Mouse (Mus musculus): ENCODE results near the gene Mpped2.
A peak's percentile ranks its signal among the peaks of the same experiment; 100 is the strongest.

Mpped2 gene

GRCm38 (mm10) chr2:106705664-106706063, 12.6 kb downstream of the Mpped2 start:
- DNase-seq (ENCODE audit: low spot score): no peak

GRCm38 (mm10) chr2:106707136-106707535, 14.1 kb downstream of the Mpped2 start:
- no peak for DNase-seq (ENCODE audit: low spot score)

DNA sequence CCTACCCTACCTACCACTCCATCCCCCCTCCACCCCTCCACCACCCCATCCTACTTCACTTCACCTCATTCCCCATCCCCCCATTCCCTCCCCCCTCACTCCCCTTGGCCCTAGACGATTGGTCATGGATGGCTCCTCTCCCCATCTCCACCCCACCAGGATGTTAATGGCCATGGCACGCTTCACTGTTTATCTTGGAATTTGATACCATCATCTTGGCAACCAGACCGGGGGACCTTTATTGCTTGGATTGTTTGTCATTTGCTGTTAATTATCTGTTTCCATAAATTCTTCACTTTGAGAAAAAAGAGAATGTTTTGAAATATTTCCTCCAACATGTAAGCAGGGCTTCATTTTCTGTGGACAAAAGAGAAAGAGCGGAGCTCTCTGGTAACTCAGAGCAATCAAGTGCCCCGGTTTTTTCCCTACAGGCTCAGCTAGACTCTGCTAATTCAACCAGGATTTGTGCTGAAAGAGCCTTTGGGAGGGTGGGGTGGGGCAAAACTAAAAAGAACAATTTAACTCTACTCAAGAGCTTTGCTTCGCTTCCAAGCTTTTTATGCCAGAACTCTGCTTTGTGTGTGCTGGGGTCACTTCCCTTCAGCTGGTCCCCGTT, 17.9 kb downstream of the Mpped2 start:
- DNase-seq (ENCODE audit: low spot score): no peak

- no peak for DNase-seq (ENCODE audit: low spot score)
Measured at GRCm38 (mm10) chr2:106711506-106711905, 18.4 kb downstream of the Mpped2 start.

DNA sequence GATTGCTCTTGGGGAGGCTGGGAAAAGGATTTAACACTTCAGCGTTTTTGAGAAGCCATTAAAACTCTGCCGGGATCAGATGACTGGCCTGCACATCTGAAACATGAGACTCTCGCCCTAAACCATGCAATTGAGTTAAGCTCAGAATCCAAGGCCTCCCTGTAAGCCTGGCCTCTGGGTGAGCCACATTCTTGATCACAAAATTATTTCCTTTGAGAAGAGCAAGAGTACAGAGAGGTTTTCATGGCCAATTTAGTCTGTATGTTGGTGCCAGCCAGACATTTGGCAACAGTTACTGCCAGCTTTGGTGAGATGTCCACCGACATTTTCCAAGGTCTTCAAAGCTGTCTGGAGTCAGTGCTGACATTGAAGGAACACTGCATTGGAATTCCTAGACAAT, 20.1 kb downstream of the Mpped2 start:
- no peak for DNase-seq (ENCODE audit: low spot score)

GRCm38 (mm10) chr2:106715674-106716364, 22.8 kb downstream of the Mpped2 start:
- peak; percentile 22 for DNase-seq (ENCODE audit: low spot score)

GRCm38 (mm10) chr2:106716365-106716717, 23.3 kb downstream of the Mpped2 start:
- DNase-seq (ENCODE audit: low spot score): no peak

DNA sequence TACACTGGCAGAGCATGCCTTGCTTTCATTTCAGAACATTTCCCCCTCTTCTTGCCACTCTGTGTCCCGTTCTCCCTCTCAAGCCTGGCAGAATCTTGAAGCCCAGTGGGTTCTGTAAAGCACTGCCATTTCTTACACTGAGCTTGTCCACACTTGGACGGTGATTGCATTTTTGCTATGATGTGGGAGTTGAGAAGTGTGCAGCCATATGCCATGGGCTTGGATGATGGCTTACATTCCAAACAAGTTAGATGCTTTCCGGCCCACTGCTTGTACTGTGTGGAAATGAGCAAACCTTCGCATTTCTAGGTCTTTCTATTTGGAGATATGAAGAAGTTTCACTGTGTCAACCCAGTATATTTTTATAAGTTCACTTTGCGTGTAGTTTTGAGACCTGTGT, 25.8 kb downstream of the Mpped2 start:
- no peak for DNase-seq (ENCODE audit: low spot score)

- DNase-seq (ENCODE audit: low spot score): no peak
Measured at GRCm38 (mm10) chr2:106719434-106719833, 26.4 kb downstream of the Mpped2 start.

- DNase-seq (ENCODE audit: low spot score): no peak
Measured at GRCm38 (mm10) chr2:106720644-106721043, 27.6 kb downstream of the Mpped2 start.

GRCm38 (mm10) chr2:106722020-106722419, 29.0 kb downstream of the Mpped2 start:
- no peak for DNase-seq (ENCODE audit: low spot score)

GRCm38 (mm10) chr2:106729951-106730564, 37.0 kb downstream of the Mpped2 start:
- no peak for DNase-seq (ENCODE audit: low spot score)

DNA sequence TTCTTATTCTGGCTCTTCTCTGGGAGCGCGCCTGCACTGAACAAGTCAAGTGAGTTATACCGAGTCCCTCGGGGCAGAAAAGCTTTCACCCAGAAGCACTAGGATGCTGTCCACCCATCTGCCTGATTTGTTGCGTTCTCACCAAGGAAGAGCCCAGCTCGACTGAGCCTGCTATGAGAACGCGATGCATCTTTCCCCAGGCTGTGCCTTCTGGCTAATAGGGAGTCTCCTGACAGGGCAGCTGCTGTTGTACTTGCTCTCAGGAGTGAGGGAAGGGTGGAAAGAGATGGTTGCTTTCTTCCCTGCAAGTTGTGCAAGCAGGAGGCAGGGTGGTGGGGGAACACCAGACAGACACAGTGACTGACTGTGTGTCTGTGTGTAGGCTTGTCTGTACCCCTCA, 37.5 kb downstream of the Mpped2 start:
- peak; percentile 36 for DNase-seq (ENCODE audit: low spot score)

- no peak for DNase-seq (ENCODE audit: low spot score)
Measured at GRCm38 (mm10) chr2:106731478-106731877, 38.4 kb downstream of the Mpped2 start.

DNA sequence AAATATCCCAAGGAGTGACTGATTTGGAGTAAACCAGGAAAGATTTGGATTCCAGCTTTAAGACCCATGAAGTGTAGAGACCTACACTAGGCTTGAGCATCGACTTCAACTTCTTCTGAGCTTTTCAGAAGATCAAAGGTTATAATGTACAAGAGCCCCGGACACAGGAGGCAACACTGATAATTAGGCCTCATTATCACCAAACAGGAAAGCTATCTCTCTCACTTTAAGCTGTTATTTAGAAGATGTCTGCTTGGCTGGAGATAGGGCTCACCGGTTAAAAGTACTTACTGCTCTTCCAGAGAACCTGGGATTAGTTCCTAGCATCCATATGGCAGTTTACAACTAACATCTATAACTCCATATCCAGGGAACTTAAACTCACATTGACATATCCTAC, 39.1 kb downstream of the Mpped2 start:
- no peak for DNase-seq (ENCODE audit: low spot score)

DNA sequence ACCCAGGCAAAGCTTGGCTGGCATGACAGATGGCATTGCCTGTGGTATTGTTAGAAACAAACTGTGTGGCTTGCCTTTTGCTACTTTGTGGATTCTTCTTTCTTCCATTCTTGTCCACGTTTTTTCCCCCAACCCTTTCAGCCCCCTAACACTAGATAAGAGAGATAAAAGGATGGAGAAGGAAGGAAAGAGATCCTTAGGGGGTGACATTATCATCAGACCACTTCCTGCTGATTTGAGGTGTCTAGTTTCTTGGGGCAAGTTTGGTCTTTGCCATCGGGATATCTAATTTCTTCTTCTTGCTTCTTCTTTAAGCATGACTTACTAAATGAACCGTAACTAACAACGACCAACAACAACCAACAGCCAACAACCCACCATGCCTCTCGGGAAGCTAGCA, 40.3 kb downstream of the Mpped2 start:
- DNase-seq (ENCODE audit: low spot score): no peak

DNA sequence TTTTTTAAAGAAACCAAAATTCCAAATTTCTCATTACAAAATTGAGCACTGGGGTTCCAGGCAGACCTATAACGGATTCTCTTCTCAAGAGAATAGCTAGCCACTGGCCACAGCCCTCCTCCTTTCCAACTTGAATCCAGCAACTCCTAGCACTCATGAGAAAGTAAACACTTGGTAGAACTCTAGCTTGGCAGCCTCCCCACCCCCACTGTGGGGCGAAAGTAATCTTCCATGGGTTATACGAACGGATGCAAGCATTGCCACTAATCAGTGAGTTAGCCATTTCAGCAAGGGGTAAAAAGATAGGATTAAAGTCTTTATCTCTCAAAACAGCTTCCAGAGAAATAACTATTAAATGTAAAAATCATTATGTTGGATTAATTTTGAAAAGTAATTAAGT, 40.9 kb downstream of the Mpped2 start:
- no peak for DNase-seq (ENCODE audit: low spot score)

DNA sequence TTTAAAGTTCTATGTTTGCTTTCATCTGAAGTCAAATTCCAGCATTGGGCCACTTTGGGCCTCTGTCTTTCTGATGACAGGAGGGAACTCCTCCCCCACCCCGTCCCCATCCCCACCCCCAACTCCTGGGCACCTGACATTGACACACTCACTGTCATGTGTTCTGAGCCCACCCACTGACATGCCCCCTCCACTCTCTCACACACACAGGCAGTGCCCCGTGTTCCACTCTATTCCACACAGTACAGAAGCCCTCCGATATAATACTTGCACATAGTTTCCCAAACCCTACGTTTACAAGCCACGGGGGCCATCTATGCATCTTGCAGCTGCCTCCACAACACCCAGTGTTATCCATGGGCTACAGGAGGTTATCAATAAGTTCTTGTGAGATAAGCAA, 42.1 kb downstream of the Mpped2 start:
- no peak for DNase-seq (ENCODE audit: low spot score)

DNA sequence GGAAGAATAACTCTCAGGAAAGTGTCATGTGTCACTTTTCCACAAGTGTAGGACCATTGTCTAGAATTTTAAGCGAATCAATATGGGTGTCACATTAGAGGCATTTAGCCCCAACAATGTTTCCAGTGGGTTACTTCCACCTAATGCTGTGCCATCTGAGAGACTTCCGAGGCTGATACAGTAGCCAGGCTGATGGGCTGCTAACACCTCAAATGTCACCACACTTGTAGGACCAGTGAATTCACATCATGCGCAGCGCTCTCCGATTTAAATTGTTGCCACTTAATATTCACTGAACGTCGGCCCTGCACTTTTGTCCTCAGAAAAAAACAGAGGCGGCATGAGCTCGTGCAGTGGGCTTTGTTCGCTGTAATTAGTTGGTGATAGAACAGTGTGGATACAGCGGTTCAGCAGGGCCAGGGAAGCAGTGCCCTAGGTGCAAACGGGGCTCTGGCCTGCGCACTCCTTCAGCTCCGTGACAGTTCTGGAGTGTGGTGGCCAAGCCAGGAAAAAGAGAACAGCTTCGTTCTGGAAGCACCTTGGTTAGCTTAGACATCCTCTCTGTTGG, 42.8 kb downstream of the Mpped2 start:
- no peak for DNase-seq (ENCODE audit: low spot score)

DNA sequence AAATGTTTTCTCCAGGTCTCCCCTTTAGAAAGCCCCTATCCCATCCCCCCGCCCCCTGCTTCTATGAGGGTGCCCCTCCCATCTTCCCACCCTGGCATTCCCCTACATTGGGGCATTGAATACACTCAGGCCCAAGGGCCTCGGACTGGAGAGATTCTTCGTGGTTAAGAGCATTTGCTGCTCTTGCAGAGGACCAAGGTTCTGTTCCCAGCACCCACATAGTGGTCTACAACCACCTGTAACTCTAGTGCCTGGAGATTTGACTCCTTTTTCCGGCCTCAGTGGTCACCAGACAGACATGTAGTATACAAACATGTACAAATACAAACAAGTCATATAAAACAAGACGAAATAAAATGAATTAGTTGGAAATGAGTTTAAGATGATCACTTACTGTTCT, 45.9 kb downstream of the Mpped2 start:
- no peak for DNase-seq (ENCODE audit: low spot score)

DNA sequence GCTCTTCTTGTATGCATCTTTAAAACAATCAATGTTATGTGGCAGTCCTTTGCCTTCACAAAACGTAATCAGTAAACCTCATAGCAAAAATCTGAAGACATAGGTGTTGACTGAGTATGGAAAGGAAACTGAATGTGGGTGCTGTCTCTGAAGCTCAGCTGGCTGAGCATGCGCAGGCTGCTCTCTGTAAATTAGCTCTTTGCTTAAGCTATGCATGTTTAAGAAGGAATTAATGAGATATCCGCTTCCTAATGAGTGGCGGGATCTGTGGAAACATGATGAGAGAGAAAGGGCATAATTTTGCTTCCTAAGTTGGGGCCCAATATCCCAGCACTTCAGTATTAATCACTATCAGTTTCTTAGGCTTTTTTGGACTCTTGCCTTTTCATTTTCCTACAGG, 51.0 kb downstream of the Mpped2 start:
- no peak for DNase-seq (ENCODE audit: low spot score)

DNA sequence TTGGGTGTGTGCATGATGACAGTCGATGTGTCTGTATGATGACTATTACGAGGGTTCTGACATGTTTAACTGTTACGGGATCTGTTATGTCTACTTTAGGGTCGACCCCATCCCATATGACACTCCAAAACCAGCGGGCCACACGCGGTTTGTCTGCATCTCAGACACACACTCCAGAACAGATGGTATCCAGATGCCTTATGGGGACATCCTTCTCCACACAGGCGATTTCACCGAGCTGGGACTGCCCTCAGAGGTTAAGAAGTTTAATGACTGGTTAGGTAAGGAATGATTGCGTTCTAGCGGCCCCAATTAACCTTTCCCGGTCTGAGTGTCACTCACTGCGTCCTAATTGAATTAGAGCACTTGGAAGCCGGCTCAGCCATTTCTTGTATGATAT, 51.5 kb downstream of the Mpped2 start:
- DNase-seq (ENCODE audit: low spot score): peak; percentile 59

DNA sequence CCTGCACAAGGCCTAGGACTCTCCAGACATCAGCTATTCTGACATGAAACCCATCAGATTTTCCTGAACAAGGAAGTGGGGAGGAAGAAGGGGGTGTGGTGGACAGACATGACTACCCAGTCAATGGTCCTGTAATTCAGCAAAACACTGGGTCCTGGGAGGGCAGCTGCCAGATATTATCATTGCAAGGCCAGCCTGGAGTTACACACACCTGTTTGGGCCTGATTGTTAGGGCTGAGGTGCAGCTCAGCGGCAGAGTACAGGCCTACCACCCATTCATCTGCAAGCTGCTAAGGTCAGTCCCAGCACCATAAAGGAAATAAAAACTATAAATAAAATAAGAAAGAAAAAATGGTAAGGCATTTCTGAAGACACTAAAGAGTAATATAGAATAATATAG, 52.3 kb downstream of the Mpped2 start:
- no peak for DNase-seq (ENCODE audit: low spot score)
